Mouse (Mus musculus) brain, adult 2 months (tissue): ENCODE results near the gene Stag3.

ENCODE experiments used
- DNase-seq: peaks from one replicate; pipeline ENCODE4 v3.0.0; 2011; ENCODE audit warnings: low read depth, low spot score

Stag3 gene

GRCm38 (mm10) chr5:138279585-138280424 lies at the start of gene Stag3, which contains the start of the genes Gm43720 and Gpc2:
Gene Stag3, plus strand, starts transcription at chr5:138280240.
Gene Gm43720, minus strand, starts transcription at chr5:138279958.
Gene Gpc2, minus strand, starts transcription at chr5:138280005.
- DNase-seq = peak; percentile 92

GRCm38 (mm10) chr5:138233778-138234177 lies 46.3 kb upstream of the Stag3 start:
- no peak for DNase-seq

GRCm38 (mm10) chr5:138234224-138234623 lies 45.8 kb upstream of the Stag3 start:
- DNase-seq = no peak

GRCm38 (mm10) chr5:138241511-138241910 lies 38.5 kb upstream of the Stag3 start:
- DNase-seq = no peak

- DNase-seq = no peak
These were observed 28.9 kb upstream of the Stag3 start for GRCm38 (mm10) chr5:138251144-138251543.

- DNase-seq = no peak
These were observed 27.0 kb upstream of the Stag3 start for GRCm38 (mm10) chr5:138253061-138253460.

GRCm38 (mm10) chr5:138255353-138256093 lies 24.5 kb upstream of the Stag3 start, which contains the start of gene Lamtor4:
Gene Lamtor4, plus strand, starts transcription at chr5:138255482.
- DNase-seq = peak; percentile 99

GRCm38 (mm10) chr5:138256094-138256467 lies 24.0 kb upstream of the Stag3 start:
- no peak for DNase-seq

GRCm38 (mm10) chr5:138256966-138257584 lies 23.0 kb upstream of the Stag3 start:
- DNase-seq = no peak

- no peak for DNase-seq
These were observed 22.5 kb upstream of the Stag3 start for GRCm38 (mm10) chr5:138257585-138257978.

GRCm38 (mm10) chr5:138258078-138258477 lies 22.0 kb upstream of the Stag3 start:
- no peak for DNase-seq

- peak; percentile 36 for DNase-seq
These were observed 21.5 kb upstream of the Stag3 start for GRCm38 (mm10) chr5:138258542-138258941.

GRCm38 (mm10) chr5:138258993-138259392 lies 21.0 kb upstream of the Stag3 start:
- DNase-seq = no peak

GRCm38 (mm10) chr5:138260051-138260450 lies 20.0 kb upstream of the Stag3 start:
- DNase-seq = no peak

- no peak for DNase-seq
These were observed 19.2 kb upstream of the Stag3 start for GRCm38 (mm10) chr5:138260834-138261233.

- no peak for DNase-seq
These were observed 18.0 kb upstream of the Stag3 start for GRCm38 (mm10) chr5:138262001-138262400.

GRCm38 (mm10) chr5:138262582-138263240 lies 17.3 kb upstream of the Stag3 start:
- no peak for DNase-seq

- DNase-seq = peak; percentile 97
These were observed 16.5 kb upstream of the Stag3 start, which contains the start of gene BC037034 for GRCm38 (mm10) chr5:138263260-138264206. Gene BC037034, minus strand, starts transcription at chr5:138264033.

GRCm38 (mm10) chr5:138264207-138264578 lies 15.8 kb upstream of the Stag3 start:
- DNase-seq = no peak

GRCm38 (mm10) chr5:138265712-138266111 lies 14.3 kb upstream of the Stag3 start:
- DNase-seq = no peak
